Mouse (Mus musculus) brown adipose tissue, adult 24 weeks (tissue): Measurements from ENCODE around the gene Hivep3. TPM values are rescaled to one million over a fixed set of nuclear protein-coding genes. Genes with fewer than 3 reads are reported as not detected.

Experiments used
- H3K27ac ChIP-seq: fragments of 200-500 bp; replicated peaks from 2 replicates; pipeline ENCODE4 v1.5.1; 2012; ENCODE audit warnings: low read depth, mild to moderate bottlenecking, low read length
- H3K4me1 ChIP-seq: fragments of 200-500 bp; 2 replicates; pipeline ENCODE4 v1.6.1; 2012; ENCODE audit warnings: low read length, mixed read lengths; ENCODE audit not compliant: control insufficient read depth, insufficient read depth, insufficient read length
- H3K4me3 ChIP-seq: fragments of 200-500 bp; 2 replicates; pipeline ENCODE4 v1.5.1; 2012; ENCODE audit warnings: low read depth, mild to moderate bottlenecking, low read length, moderate library complexity; ENCODE audit not compliant: insufficient read depth
- polyA plus RNA-seq: library from polyadenylated mRNA; stranded (reverse); fragments of >200 nt; gene quantifications from 2 replicates; pipeline ENCODE4 v1.2.4, GENCODE M21; 2012; ENCODE audit not compliant: missing spikeins, insufficient read depth, insufficient read length

The Hivep3 gene
- polyA plus RNA-seq, 1 experiment, result 6.1 TPM

DNA sequence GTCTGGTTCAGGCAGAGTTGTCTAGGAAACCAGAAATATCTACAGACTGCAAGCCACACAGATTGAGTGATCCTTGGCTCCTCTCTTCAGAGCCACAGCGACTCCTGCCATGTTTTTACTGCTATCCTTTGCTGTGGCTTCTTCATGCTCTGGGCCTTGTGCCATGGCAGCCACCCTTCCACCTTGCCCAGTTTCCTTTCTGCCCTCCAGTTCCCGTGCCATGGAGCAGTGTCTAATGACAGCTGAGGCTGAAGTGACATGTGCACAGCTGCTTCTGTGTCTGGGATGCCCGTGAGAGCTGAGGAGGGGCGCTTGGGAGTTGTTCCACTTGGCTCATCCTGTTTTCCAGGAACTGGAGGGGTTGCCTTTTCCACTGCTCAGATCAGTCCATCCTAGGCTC, 127.4 kb downstream of the Hivep3 start:
- no peak overlapping the region for H3K4me3 ChIP-seq
- H3K4me1 ChIP-seq, result peaks cover 3% of the 10 kb centered on the region; the same call in 1 of the 2 replicates
- no peak overlapping the region for H3K27ac ChIP-seq

DNA sequence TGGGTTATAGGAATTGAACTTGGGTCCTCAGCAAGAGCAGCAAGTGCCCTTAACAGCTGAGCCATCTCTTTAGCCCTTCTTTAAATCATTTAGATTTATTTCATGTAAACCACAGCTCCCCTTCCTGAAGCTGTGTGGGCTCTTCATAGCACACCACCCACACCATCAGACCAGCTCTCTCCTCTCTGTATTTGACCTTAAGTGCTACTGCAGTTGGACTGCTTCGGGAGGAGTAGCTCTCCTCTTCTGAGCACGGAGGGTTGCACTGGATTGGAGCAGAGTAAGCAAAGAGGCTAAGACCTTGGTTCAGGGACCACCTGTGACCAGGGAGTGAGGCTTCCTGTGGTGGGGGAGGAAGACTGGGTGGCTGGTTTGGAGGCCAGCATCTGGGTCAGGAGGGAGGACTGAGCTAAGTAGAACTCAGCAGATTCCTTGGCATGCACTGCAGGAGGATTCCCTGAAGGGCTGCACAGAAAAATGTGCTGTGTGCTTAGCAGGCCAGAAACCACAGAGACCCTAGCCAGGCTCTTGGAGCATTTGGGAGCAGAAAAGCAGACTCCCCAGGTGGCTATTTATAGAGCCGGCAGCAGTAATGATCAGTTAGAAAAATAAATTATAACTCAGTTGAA, 132.4 kb downstream of the Hivep3 start:
- H3K27ac ChIP-seq, result no peak overlapping the region
- no peak overlapping the region for H3K4me3 ChIP-seq

DNA sequence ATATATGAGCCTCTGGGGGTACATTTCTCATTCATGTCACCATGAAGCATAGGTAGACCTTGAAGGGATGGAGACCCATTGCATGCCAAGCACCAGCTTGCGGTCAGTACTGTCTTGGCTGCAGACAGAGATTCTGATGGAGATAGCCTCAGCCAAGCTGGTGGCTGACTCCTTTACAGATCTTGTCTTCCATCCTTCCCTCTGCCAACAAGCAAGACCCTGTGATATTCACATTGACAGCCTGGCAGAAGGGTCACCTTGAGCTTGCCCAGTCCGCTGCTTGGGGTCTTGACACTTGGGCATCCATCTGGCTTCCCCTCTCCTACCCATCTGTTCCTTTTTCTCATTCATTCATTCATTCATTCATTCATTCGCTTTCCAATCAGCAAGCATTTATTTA, 133.5 kb downstream of the Hivep3 start:
- Histone ChIP-seq H3K27ac (no peak overlapping the region), H3K4me1 (peaks cover 26% of the 10 kb centered on the region), H3K4me3 (no peak overlapping the region)

More for the DNA sequence above, 132.4 kb downstream of the Hivep3 start:
- H3K4me1 ChIP-seq, result peaks cover 26% of the 10 kb centered on the region

DNA sequence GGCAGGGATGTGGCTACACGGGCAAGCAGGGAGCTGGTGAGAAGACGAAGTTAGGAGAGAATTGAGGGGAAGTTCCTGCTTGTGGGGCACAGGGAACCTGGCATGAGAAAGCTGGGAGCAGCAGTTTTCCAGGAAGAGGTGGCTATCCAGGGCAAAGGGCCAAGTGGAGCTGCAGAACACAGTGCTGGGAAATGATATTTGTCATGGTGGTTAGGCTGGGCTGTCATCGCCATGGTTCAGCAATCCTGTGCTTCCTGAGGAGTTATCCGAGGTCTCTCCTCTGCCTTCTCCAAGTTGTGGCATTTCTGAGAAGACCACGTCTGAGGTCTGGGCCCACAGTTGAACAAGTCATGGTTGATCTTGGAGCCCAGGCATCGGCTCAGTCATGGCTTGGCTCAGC, 136.8 kb downstream of the Hivep3 start:
- no peak overlapping the region for H3K27ac ChIP-seq
- H3K4me1 ChIP-seq, result peaks cover 26% of the 10 kb centered on the region
- no peak overlapping the region for H3K4me3 ChIP-seq

DNA sequence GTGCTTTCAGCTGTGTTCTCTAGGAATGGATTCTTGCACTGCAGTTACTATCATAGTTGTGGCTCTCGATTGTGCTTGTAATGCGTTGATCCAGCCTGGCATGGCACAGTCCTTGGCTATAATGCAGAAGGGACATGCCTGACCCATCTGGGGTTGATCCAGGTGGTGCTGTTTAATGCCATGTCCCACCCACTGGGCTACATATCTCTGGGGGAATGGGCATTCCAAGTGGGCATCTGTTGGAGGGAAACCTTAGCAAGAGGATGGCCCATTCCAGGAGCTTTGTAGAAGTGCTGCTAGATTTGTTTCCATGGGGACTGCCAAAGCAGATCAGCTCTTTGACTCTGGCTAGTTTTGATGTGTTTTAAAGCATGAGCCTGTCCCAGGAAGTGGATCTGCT, 137.9 kb downstream of the Hivep3 start:
- H3K27ac ChIP-seq, result no peak overlapping the region

DNA sequence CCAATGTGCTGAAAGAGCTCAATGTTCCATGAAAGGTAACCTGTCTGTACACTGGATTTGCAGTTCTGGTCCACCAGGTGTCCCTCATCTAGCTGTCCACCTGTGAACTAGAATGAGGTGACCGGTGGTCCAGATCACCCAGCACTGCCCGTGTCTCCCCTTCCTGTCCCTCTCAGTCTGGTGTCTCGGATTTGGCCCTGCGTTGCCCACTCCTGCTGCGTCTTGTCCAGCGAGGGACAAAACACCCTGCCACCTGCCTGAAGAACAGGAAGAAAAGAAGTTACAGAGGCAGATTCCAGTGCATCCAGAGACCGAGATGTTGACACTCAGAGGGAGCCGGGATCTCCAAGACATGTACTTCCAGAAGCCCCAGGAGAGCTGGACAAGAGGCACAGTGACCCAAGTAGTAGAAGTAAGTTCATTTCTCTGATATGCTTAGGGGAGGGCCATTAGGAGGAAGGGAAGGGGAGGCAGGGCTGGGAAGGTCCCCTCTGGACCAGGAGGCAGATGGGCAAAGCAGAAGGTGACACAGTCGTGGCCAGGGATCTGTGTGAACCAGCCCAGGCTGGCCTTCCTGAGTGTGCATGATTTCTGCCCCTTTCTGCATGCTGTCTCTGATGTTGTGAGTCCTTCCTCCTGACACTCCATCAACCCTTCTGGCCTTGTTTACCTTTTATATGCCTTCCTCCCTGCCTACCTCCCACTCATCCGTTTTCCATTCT, 138.4 kb downstream of the Hivep3 start:
- H3K4me3 ChIP-seq, result no peak overlapping the region
- peaks cover 21% of the 10 kb centered on the region for H3K4me1 ChIP-seq
- H3K27ac ChIP-seq, result no peak overlapping the region

More for the DNA sequence above, 137.9 kb downstream of the Hivep3 start:
- peaks cover 22% of the 10 kb centered on the region for H3K4me1 ChIP-seq
- H3K4me3 ChIP-seq, result no peak overlapping the region

DNA sequence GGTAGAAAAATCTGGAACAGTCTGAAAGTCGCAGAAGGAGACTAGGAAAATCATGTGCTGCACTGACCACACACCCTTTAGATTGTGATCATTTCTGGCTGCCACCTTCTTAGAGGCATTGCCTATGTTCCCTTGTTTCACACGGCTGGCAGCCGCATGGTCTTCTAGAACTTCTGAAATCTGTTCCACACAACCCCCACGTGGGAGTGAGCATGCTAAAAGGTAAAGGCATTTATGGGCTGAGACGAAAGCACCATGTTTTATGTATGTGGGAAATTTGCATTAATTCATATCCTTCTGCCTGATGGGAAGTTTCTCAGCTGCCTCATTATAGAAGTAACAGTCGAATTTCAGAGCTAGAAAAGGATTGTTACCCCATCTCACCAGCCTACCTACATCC, 140.4 kb downstream of the Hivep3 start:
- H3K27ac ChIP-seq, result no peak overlapping the region
- H3K4me3 ChIP-seq, result no peak overlapping the region
- peaks cover 14% of the 10 kb centered on the region for H3K4me1 ChIP-seq

DNA sequence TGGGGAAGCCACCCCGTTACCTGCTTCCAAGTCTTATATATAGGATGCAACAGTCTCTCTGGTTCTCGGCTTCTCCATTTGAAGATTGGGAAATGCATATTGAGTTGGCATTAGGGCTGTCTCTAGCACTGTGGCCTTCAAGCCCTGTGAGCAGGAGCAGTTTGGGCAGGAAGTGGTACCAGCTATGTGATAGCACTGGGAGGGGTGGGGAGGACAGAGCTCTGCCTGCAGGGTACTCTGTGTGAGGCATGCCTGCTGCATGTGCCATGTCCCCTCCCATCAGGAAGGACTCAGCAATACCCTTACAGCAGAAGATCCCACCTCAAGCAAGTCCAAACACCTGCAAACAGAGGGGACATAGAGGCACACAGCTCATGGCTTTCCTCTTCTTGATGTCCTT, 142.0 kb downstream of the Hivep3 start:
- Histone ChIP-seq H3K4me1 (peaks cover 2% of the 10 kb centered on the region; the same call in 1 of the 2 replicates), H3K4me3 (no peak overlapping the region), H3K27ac (no peak overlapping the region)

DNA sequence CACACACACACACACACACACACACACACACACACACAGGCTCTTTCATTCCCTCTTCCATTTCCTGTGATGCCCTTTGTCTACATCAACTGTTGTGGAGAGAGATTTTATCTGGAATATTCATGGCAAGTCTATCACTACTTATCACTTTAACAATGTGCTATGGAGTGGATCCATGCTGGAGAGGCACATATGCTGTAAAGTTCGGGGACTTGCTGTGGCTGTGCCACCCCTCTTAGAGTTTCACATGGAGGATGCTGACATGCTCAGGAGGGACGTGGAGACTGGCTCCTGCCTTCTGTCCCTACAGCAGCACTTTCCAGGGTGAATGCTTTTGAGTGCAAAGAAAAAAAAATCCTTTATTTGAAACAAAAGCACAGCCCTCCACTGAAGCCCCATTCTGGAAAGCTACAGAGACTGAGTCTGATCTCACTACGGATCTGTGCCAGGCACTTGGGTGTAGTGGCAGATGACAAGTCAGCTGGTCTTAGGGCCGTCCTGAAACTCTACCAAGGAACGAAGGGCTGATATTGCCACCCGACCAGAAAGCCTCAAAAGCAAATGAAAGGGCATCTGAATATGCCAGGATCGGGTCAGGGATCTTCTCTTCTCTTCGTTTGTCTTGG, 143.1 kb downstream of the Hivep3 start:
- no peaks in the 10 kb centered on the region for H3K4me1 ChIP-seq
- H3K27ac ChIP-seq, result no peak overlapping the region
- no peak overlapping the region for H3K4me3 ChIP-seq

DNA sequence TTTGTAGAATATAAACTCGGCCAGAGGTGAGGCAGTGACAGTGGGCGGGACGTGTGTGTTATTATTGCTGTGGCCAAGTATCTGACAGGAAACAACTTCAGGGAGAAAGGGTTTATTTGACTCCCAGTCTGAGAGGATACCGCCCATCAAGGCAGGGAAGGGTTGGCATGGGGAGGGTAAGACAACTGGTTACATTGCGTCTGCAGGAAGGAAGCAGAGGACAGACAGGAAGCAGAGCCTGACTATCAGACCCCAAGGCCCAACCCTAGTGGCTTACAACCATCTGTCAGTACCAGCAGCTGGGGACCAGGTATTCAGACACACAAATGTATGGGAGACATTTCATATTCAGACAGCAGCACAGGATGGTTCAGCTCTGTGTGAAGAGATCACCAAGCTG, 144.6 kb downstream of the Hivep3 start:
- Histone ChIP-seq H3K27ac (no peak overlapping the region), H3K4me1 (peaks cover 5% of the 10 kb centered on the region; the same call in 1 of the 2 replicates), H3K4me3 (no peak overlapping the region)

DNA sequence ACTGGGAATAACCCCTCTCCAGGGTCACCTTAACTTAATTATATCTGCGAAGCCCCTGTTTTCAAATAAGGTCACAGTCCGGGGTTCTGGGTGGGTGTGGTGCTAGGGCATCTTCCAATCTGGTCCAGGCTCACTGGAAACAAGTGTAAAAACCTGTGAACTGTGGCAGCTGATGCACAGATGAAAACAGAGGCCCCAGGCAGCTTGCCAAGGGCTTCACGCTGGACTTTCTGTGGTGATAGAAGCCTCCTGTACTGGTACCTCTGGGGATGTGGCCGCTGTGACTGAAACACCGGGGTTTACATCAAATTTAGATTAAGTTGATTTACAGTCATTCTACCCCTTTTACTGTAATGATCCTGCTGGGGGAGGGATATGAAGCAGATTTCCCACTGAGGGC, 146.1 kb downstream of the Hivep3 start:
- H3K4me3 ChIP-seq, result no peak overlapping the region
- H3K4me1 ChIP-seq, result peaks cover 6% of the 10 kb centered on the region; the same call in 1 of the 2 replicates
- no peak overlapping the region for H3K27ac ChIP-seq

DNA sequence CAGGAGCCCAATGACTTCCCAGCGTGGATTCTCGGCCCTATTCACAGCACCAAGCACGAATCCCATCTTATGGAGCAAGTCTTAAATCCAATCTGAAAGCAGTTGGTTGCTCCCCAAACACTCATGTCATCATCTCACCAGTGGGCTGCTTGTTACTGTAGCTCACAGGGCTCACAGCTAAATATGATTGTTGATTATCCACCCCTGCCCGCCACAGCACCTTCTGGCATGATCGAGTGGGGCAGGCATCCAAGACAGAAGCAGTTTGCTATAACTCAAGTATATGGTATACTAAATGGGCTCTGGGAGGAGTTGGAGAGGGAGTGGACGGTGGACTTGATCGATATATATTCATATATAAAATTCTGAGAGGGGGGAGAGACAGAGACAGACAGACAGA, 146.7 kb downstream of the Hivep3 start:
- H3K27ac ChIP-seq, result no peak overlapping the region
- H3K4me1 ChIP-seq, result peaks cover 6% of the 10 kb centered on the region; the same call in 1 of the 2 replicates
- no peak overlapping the region for H3K4me3 ChIP-seq

DNA sequence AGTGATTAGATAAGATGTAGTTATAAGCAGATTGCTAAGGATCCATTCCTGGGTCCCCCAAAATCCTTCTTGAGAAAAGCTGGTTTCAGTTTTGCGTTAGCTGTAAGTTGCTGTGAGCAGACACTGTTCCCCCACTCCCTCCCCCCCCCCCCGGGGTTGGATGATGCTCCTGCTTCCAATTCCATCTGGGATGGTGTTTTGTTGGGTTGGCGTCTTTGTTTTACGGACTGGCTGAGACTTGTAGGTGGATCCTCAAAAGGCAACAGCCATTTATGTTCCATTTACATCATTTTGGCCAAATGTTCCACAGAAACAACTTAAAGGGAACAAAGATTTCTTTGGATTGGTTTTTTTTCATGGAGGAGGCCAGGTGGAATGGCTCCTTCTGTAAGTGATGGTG, 147.7 kb downstream of the Hivep3 start:
- Histone ChIP-seq H3K4me1 (peaks cover 6% of the 10 kb centered on the region; the same call in 1 of the 2 replicates), H3K27ac (no peak overlapping the region), H3K4me3 (no peak overlapping the region)

DNA sequence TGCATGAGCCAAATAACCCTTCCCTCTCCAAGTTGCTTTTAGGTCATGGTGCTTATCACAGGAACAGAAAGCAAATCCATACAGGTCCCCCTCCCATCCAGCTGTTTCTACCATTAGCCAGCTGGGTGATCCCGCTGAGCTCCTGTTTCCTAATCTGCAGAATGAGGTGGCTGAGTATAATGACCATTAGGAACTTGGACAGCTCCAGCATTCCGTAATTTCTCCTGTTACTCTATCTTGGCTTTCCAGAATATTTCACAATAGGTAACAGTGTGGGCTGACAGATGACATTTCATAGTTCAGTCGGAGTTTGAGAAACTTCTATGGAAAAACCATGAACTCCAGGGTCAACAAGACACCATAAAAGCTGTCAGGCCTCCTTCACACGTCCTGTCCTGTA, 148.8 kb downstream of the Hivep3 start:
- no peak overlapping the region for H3K27ac ChIP-seq
- H3K4me1 ChIP-seq, result peaks cover 6% of the 10 kb centered on the region; the same call in 1 of the 2 replicates
- H3K4me3 ChIP-seq, result no peak overlapping the region

DNA sequence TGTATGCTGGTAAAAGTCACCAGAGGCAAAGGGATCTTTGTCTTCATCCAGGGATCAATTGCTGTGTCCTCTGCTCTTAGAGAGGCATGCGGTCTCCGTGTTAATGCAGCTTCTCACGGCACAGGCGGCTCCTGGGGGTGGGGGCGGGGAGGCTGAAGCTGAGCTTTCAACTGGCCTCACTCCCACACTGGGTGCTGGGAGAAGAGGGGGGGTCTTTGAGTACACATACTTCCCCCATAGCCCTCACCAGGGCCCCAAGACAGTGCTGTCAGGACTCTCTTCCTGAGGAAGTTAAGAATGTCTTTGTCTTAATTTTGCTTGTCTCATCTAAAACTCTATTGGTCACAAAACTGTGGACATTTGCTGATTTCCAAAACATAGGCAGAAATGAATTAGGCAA, 149.2 kb downstream of the Hivep3 start:
- Histone ChIP-seq H3K4me3 (no peak overlapping the region), H3K27ac (no peak overlapping the region), H3K4me1 (peaks cover 6% of the 10 kb centered on the region; the same call in 1 of the 2 replicates)
